Mouse (Mus musculus): ENCODE results near the gene Rnf26.

Gene Rnf26

DNA sequence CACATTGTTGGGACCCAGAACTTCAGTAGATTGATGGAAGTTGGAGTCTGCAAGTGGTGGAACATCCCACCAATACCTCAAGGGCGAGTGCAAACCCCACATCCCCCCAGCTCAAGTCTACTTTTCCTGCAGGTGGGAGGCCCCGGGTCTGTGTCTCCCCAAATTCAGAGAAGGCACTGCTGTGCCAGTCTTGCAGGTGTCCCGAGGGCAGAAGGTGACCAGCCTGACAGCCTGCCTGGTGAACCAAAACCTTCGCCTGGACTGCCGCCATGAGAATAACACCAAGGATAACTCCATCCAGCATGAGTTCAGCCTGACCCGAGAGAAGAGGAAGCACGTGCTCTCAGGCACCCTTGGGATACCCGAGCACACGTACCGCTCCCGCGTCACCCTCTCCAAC, 66.9 kb downstream of the Rnf26 start:
- DNase-seq (ENCODE audit: low spot score) = no peak

DNA sequence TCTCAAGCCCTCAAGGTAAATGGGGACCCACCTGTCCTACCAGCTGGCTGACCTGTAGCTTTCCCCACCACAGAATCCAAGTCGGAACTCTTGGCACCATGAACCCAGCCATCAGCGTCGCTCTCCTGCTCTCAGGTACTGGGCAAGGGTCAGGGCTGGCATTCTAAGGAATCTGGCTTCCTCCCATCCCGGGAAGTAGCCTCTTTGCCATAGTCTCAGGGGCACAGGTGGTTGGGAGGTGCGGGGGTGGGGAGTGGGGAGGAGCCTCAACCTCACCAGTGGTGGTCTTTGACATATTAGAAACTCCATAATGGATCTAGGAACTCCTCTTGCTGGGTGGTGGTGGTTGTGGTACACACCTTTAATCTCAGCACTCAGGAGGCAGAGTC, 67.4 kb downstream of the Rnf26 start:
- DNase-seq (ENCODE audit: low spot score) = no peak

Data from yolk sac, embryonic 10.5 days (tissue).